Mouse (Mus musculus): ENCODE measurements around the gene Ptrh1. TPM values are rescaled to one million over a fixed set of nuclear protein-coding genes. Genes with fewer than 3 reads are reported as not detected.

Gene Ptrh1
- polyA plus RNA-seq, 1 experiment, result 7.9 TPM

DNA sequence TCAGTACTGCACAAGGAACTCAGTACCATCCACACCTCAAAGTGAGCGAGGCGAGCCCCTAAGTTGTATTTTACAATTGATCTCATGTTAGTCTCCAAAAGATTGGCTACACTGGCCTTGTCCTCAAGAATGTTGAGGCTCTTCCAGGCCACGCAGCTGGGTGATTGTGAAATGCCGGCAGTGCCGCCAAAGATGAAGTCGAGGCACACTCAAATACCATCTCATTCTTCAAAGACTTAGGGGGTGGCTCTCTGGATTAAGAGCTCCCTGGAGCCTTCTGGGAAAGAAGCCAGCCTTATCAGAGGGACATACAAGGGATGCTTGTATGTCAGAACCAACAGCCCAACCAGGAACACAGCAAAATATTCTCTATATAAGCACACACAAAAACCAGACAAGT lies 15.7 kb downstream of the Ptrh1 start:
- DNase-seq (ENCODE audit: extremely low spot score in 1 of 2, low spot score in 1 of 2), result no peak

GRCm38 (mm10) chr2:32795748-32796418 lies 20.3 kb downstream of the Ptrh1 start:
- DNase-seq (ENCODE audit: extremely low spot score in 1 of 2, low spot score in 1 of 2), result no peak

- peak in 1 of 2 experiments; percentile 47 for DNase-seq (ENCODE audit: extremely low spot score in 1 of 2, low spot score in 1 of 2)
Observed at GRCm38 (mm10) chr2:32798251-32798962, 22.8 kb downstream of the Ptrh1 start.

- DNase-seq (ENCODE audit: extremely low spot score in 1 of 2, low spot score in 1 of 2), result no peak
Observed at GRCm38 (mm10) chr2:32808816-32809566, 33.4 kb downstream of the Ptrh1 start.

GRCm38 (mm10) chr2:32811959-32812358 lies 36.4 kb downstream of the Ptrh1 start:
- DNase-seq (ENCODE audit: extremely low spot score in 1 of 2, low spot score in 1 of 2), result no peak

DNA sequence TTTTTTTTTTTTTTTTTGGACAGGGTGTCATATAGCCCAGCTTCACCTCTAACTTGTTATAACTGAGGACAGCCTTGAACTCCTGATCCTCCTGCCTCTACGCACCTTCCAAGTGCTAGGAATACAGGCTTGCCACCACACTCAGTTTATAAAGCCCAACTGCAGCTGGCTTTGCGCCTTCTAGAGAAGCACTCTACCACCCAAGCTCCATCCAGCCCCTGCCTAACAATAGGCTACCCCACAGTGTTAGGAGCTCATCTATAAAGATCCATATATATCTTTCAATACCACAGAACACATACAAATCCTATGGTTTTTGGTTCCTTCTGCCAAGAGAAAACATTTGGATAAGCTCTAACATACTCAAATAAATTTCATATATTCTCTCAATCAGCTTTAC lies 40.9 kb downstream of the Ptrh1 start:
- no peak for DNase-seq (ENCODE audit: extremely low spot score in 1 of 2, low spot score in 1 of 2)

DNA sequence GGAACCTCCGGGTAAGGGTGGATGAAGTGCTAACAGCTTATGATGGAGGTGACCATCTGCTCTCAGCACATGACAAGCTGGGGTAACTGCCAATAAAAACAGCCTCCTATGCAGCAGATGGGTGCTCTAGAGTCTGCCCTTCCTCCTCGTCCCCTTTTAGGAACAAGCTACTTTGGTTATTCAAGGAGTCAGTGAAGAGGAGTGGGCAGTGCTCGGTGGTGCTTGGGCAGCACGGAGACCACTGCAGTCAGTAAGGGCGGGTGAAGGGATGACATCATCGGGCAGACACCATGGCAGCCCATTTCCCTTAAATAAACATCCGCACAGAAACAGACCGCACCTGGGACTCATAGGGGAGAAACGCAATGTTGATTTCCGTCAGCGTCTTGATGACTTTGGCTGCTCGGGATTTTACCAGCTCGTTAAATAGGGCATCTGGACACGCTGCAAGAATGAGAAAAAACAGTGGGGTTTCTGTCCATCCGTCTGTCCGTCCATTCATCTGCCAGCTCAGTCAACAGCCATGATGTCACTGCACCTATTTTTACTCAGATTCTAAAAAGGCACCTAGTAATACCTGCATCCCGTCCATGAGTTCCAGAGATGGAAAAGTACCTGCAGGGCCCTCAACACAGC lies 41.5 kb downstream of the Ptrh1 start:
- DNase-seq (ENCODE audit: extremely low spot score in 1 of 2, low spot score in 1 of 2), result peak; percentile 79 to 87

- DNase-seq (ENCODE audit: extremely low spot score in 1 of 2, low spot score in 1 of 2), result no peak
Observed at GRCm38 (mm10) chr2:32817589-32817988, 42.0 kb downstream of the Ptrh1 start.

DNA sequence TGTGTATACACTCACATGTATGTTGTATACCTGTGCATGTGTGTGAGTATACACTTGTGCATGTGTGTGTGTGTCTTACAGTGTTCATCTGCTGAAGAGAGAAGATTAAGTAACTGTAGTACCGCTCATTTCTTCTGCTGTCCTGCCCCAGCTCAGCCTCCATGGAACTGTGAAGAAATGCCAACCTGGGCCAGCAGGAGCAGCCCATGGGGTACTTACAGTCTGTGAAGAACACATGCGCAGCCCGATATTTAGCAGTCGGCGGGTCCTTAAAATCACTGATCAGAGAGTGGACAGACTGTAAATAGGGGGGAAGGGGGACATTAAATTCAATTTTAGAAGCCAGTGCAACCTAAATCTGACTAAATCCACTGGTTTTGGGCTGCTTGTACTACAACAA lies 42.6 kb downstream of the Ptrh1 start:
- DNase-seq (ENCODE audit: extremely low spot score in 1 of 2, low spot score in 1 of 2), result no peak

DNA sequence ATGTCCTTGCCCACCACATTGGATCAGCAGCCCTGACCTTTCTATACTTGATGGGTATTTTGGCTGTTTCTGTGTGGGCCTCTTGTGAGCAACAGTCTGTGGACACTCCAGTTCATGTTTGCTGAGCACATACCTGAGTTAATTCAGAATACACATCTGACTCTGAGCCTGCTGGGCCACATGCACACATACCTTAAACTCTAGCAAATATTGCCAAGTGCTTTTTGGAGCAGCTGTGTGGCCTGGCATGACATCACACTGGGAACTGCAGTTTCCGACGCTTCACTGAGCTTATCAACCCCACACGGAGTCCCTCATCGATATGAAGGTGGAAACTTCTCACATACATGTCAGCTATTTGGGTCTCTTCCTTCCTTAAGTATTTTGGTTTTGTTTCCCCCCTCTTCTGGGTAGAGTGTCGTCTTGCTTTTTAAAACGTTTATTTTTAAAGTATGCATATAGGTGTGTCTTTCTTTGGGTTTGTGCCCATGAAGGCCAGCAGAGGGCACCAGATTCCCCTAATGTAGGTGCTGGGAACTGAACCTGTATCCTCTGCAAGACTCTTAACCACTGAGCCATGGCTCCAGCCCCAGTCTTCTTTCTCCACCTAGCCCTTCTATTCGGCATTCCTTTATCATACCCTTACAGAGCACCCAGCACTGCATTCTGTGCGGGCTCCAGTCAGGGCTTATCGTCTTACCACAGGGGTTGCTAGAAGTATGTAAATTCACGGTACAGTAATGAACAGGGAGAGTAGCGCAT lies 45.6 kb downstream of the Ptrh1 start:
- DNase-seq (ENCODE audit: extremely low spot score in 1 of 2, low spot score in 1 of 2), result no peak

- DNase-seq (ENCODE audit: extremely low spot score in 1 of 2, low spot score in 1 of 2), result no peak
Observed at GRCm38 (mm10) chr2:32822643-32823042, 47.1 kb downstream of the Ptrh1 start.

GRCm38 (mm10) chr2:32823153-32823552 lies 47.6 kb downstream of the Ptrh1 start:
- no peak for DNase-seq (ENCODE audit: extremely low spot score in 1 of 2, low spot score in 1 of 2)

DNA sequence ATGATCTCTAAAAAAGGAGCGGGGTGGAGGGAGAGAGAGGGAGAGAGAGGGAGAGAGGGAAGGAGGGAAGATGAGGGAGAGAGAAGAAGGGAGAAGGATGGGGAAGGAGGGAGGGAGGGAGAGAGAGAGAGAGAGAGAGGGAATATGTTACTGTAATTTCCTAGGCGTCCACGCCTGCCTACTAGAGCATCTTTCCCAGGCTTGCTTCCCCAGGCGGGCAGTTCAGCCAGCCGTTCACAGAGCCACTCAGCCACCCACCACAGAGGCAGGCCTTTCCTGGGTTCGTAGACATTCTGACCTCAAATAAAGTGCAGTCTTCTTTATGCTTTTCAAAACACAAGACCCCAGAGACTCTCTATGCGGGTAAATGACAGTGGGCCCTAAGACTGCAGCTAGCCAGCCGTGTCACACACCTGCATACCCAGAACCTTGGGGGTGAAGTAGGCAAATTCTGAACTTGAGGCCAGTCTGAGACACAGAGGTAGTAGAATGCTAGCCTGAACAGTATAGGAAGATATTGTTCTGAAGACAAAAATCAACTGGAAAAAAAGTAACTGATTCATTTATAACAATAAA lies 48.1 kb downstream of the Ptrh1 start:
- DNase-seq (ENCODE audit: extremely low spot score in 1 of 2, low spot score in 1 of 2), result no peak

- DNase-seq (ENCODE audit: extremely low spot score in 1 of 2, low spot score in 1 of 2), result no peak
Observed at GRCm38 (mm10) chr2:32824181-32824580, 48.6 kb downstream of the Ptrh1 start.

DNA sequence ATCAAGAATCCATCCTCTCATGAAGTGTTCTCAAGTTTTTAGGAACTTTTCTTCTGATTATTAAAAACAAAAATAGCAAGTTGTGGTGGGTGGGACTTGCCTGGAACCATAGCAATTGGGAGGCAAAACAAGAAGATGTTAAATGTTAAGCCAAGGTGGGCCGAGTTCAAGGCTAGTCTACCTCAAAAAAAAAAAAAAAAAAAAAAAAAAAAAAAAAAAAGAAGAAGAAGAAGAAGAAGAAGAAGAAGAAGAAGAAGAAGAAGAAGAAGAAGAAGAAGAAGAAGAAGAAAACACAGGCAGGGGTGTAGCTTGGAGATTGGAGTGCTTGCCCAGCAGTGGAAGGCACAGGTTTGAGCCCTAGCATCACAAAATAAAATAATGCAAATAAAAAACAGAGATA lies 49.2 kb downstream of the Ptrh1 start:
- DNase-seq (ENCODE audit: extremely low spot score in 1 of 2, low spot score in 1 of 2), result no peak

DNA sequence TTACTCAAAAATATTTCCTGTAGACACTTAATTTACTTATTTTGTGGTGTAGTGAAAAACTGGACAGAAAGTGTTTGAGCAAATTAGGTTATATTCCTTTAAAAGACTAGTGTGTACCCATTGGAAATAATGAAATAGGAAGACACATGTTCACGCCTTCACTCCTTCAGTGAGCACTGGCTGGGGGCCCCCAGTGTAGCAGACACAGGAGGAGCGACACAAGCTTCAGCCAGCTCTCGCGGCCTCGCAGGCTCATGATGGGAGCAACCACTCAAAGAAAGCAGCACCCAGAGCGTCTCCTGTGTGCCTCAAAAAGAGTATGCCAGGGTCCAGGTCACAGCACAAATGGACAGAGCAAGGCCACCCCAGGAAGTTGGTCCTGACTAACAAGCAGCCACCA lies 50.2 kb downstream of the Ptrh1 start:
- DNase-seq (ENCODE audit: extremely low spot score in 1 of 2, low spot score in 1 of 2), result no peak
